Mouse (Mus musculus): ENCODE data around the gene Lztr1. TPM values are rescaled to one million over a fixed set of nuclear protein-coding genes. Genes with fewer than 3 reads are reported as not detected.
"Not testable (repeated sequence)": the region's sequence is repeated elsewhere in the genome, so short reads cannot be mapped to it uniquely, and the experiment has no call there.

Lztr1 gene
- polyA plus RNA-seq, 1 experiment from 2014 or later, result 49.2 TPM

DNA sequence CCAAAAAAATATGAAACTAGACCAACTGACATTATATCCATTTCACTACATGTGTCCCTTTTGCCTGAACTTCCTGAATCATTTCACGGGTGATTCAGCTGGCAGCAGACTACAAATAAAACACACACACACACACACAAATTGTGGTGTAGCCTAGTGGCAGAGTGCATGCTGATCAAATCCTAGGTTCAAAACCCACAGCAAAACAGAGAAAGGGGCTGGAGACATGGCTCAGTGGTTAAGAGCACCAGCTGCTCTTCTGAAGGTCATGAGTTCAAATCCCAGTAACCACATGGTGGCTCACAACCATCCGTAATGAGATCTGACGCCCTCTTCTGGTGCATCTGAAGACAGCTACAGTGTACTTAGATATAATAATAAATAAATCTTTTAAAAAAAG lies 457 bp upstream of the Lztr1 start:
- 32% methylated on average over 3 of the region's 3 CpGs for WGBS
- Histone ChIP-seq H3K36me3 (peaks cover 20% of the 10 kb centered on the region), H3K4me2 (peak overlapping the region; percentile 71), H3K4me1 (replicated peaks) (peaks cover 14% of the 10 kb centered on the region), H3K27me3 (replicated peaks) (peaks cover 16% of the 10 kb centered on the region; the same call in 1 of the 2 replicates), H3K27ac (ENCODE audit: poor library complexity, severe bottlenecking) (peak overlapping the region; percentile 85), H3K4me3 (peak overlapping the region; percentile 79), H3K9ac (peak overlapping the region; percentile 81)
- not testable (repeated sequence) for H3K9me3 ChIP-seq (replicated peaks); ATAC-seq (ENCODE audit: insufficient number of reproducible peaks, low FRiP score)

DNA sequence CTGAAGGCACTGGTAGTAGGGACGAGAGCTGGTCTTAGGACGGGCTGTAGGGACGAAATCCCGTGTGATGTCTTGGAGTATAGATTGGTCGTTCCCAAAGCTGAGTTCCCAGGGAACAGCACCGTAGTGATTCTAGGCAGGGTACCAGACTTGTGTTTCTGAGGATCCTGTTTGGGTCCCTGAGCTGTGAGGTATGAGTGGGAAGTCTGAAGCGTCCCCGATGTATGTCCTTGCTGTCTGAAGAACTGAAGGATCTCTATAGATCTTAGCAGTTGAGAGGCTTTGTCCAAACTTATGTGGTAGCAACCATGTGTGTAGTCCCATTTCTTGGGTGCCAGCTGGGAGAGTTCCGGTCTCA lies 731 bp downstream of the Lztr1 start:
- Histone ChIP-seq H3K4me1 (replicated peaks) (peaks cover 14% of the 10 kb centered on the region), H3K9ac (peak overlapping the region; percentile 81), H3K9me3 (replicated peaks) (no peaks in the 10 kb centered on the region), H3K36me3 (peaks cover 32% of the 10 kb centered on the region), H3K27me3 (replicated peaks) (peaks cover 6% of the 10 kb centered on the region; the same call in 1 of the 2 replicates), H3K4me2 (peak overlapping the region; percentile 71), H3K27ac (ENCODE audit: poor library complexity, severe bottlenecking) (peak overlapping the region; percentile 85), H3K4me3 (peak overlapping the region; percentile 79)
- peak; percentile 42 for ATAC-seq (ENCODE audit: insufficient number of reproducible peaks, low FRiP score)
- 13% methylated on average over 9 of the region's 9 CpGs for WGBS

DNA sequence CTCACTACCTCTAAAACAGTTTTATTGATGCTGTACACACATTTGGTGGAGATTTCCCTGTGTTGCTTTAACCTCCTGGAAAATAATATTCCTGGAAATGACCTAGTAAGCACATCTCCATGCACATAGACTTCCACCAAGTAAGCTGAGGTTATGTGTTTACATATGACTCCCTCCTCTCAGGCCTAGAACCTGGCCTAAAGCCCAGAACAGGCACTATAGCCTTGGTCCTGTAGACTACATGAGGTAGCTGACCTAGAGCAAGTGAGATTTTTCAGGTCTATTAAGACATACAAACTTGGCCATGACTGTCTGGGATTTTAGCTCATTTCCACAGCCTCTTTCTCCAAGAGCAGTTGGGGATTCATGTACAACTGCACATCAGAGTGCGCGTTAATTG lies 1.7 kb downstream of the Lztr1 start:
- Histone ChIP-seq H3K4me1 (replicated peaks) (peaks cover 14% of the 10 kb centered on the region), H3K27me3 (replicated peaks) (peaks cover 6% of the 10 kb centered on the region; the same call in 1 of the 2 replicates), H3K9ac (0 out of 2 replicates have a peak overlapping the region, but pooled peaks have one; percentile 81), H3K36me3 (peaks cover 37% of the 10 kb centered on the region), H3K9me3 (replicated peaks) (no peaks in the 10 kb centered on the region), H3K4me3 (no peak overlapping the region), H3K27ac (ENCODE audit: poor library complexity, severe bottlenecking) (no peak overlapping the region), H3K4me2 (peak overlapping the region; percentile 71; the same call in 1 of the 2 replicates)
- WGBS, result 96% methylated on average over 2 of the region's 2 CpGs
- ATAC-seq (ENCODE audit: insufficient number of reproducible peaks, low FRiP score), result no peak

DNA sequence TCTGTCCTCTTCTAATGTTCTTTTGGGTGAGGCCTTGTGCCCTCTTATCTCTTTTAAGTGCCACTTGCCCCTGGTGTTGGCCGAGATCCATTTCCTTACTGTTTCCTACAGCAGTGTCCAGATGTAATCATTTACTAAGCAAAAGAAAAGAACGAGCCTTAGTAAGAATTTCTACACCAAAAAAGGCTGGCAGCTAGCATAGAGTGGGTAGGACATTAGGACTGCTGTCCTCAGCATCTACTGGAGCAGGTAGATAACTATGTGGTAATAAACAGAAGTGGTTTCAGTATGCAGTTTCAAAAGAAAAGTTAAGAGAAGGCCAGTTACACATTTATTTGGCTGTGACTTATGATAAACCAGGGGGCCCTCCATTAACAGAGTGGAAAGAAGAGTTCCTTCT lies 2.2 kb downstream of the Lztr1 start:
- ATAC-seq (ENCODE audit: insufficient number of reproducible peaks, low FRiP score), result no peak
- no peak overlapping the region for H3K4me3 ChIP-seq

DNA sequence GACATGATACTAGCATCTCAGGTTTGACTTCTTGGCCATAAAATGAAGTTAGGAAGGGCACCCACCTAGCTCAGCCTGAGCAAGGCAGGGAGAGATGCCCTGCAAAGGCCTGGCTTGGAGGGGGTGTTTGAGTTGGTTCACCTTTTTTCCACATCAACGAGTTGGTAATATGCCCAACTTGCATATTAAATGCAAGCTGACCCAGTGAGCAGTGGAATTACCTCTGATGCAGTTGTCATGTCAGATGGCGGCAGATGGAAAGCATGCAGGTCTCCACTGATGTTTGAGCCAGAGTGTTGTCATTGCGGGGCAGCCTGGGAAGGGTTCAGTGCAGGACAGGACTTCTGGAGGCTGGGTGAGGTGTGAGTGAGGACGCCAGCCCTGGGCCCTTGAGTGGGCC lies 2.9 kb downstream of the Lztr1 start:
- Histone ChIP-seq H3K9ac (no peak overlapping the region), H3K4me3 (no peak overlapping the region), H3K4me2 (no peak overlapping the region), H3K27ac (ENCODE audit: poor library complexity, severe bottlenecking) (no peak overlapping the region), H3K4me1 (replicated peaks) (peaks cover 14% of the 10 kb centered on the region), H3K36me3 (peaks cover 50% of the 10 kb centered on the region), H3K27me3 (replicated peaks) (no peaks in the 10 kb centered on the region), H3K9me3 (replicated peaks) (no peaks in the 10 kb centered on the region)
- ATAC-seq (ENCODE audit: insufficient number of reproducible peaks, low FRiP score), result no peak
- WGBS, result 92% methylated on average over 4 of the region's 4 CpGs

More for the DNA sequence above, 2.2 kb downstream of the Lztr1 start:
- no peak overlapping the region for H3K9ac ChIP-seq
- H3K27ac ChIP-seq (ENCODE audit: poor library complexity, severe bottlenecking), result no peak overlapping the region
- no peak overlapping the region for H3K4me2 ChIP-seq
- H3K9me3 ChIP-seq (replicated peaks), result no peaks in the 10 kb centered on the region
- peaks cover 42% of the 10 kb centered on the region for H3K36me3 ChIP-seq
- WGBS, result 54% methylated on average over 2 of the region's 2 CpGs
- 0 out of 2 replicates have a peak, but pooled peaks cover 2% of the 10 kb centered on the region for H3K27me3 ChIP-seq (replicated peaks)
- H3K4me1 ChIP-seq (replicated peaks), result peaks cover 14% of the 10 kb centered on the region

DNA sequence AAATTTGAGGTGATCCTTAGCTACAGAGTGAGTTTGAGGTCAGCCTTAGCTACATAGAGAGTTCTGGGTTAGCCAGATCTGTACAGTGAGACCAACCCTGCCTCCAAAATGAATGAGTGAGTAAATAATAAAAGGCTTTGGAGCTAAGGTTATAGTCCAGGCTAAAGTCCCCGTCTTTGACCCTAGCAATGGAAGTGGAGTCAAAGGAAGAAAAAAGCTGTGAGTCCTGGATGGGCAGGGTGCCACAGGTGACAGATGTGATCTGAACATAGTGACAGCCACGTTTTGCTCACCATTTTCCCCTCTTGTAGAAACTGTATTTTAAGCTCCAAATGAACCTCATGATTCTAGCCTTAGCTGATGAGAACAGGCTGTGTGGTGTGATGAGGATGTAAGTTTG lies 10.4 kb downstream of the Lztr1 start:
- WGBS, result 86% methylated on average over 2 of the region's 2 CpGs
- no peak overlapping the region for H3K27ac ChIP-seq (ENCODE audit: poor library complexity, severe bottlenecking)
- H3K36me3 ChIP-seq, result peaks cover 92% of the 10 kb centered on the region

DNA sequence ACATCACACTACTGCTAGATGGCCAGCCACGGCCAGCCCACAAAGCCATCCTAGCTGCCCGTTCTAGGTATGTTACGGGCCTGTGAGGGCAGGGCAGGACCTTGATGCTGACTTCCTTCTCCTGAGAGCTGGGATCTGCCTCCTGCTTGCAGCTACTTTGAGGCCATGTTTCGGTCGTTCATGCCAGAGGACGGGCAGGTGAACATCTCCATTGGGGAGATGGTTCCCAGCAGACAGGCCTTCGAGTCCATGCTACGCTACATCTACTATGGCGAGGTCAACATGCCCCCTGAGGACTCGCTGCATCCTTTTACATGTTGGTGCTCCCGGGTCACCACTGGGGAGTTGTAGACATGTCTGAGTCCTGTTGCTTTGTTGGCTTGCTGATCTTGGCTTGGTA lies 15.7 kb downstream of the Lztr1 start:
- H3K9me3 ChIP-seq (replicated peaks), result no peaks in the 10 kb centered on the region
- peaks cover 95% of the 10 kb centered on the region for H3K36me3 ChIP-seq
- no peaks in the 10 kb centered on the region for H3K4me1 ChIP-seq (replicated peaks)
- no peak for ATAC-seq (ENCODE audit: insufficient number of reproducible peaks, low FRiP score)
- H3K4me2 ChIP-seq, result no peak overlapping the region
- no peak overlapping the region for H3K9ac ChIP-seq
- H3K4me3 ChIP-seq, result no peak overlapping the region
- H3K27ac ChIP-seq (ENCODE audit: poor library complexity, severe bottlenecking), result no peak overlapping the region
- WGBS, result 93% methylated on average over 11 of the region's 11 CpGs
- no peaks in the 10 kb centered on the region for H3K27me3 ChIP-seq (replicated peaks)

More for the DNA sequence above, 10.4 kb downstream of the Lztr1 start:
- no peak overlapping the region for H3K9ac ChIP-seq
- no peaks in the 10 kb centered on the region for H3K27me3 ChIP-seq (replicated peaks)
- no peak for ATAC-seq (ENCODE audit: insufficient number of reproducible peaks, low FRiP score)
- no peaks in the 10 kb centered on the region for H3K4me1 ChIP-seq (replicated peaks)
- no peak overlapping the region for H3K4me2 ChIP-seq
- no peak overlapping the region for H3K4me3 ChIP-seq
- H3K9me3 ChIP-seq (replicated peaks), result no peaks in the 10 kb centered on the region

DNA sequence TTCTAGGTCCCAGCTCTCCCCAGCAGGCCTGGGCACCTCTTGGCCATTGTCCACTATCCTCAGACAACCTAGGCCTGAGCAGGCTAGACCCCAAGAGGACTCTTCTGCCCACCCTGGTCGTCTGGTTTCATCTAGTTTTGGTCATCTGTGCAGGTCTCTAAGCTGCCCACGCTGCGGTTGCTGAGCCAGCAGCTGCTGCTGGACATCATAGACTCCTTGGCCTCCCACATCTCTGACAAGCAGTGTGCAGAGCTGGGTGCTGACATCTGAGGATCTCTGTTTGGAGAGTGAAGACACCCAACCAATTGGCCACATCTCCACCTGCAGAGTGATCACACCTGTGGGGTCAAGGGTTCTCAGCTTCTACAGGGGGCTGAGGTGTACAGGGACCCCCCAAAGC lies 17.0 kb downstream of the Lztr1 start:
- H3K27ac ChIP-seq (ENCODE audit: poor library complexity, severe bottlenecking), result no peak overlapping the region
- peaks cover 10% of the 10 kb centered on the region for H3K4me1 ChIP-seq (replicated peaks)
- H3K4me2 ChIP-seq, result no peak overlapping the region
- 81% methylated on average over 3 of the region's 3 CpGs for WGBS
- no peak overlapping the region for H3K4me3 ChIP-seq
- H3K9me3 ChIP-seq (replicated peaks), result no peaks in the 10 kb centered on the region
- no peaks in the 10 kb centered on the region for H3K27me3 ChIP-seq (replicated peaks)
- no peak for ATAC-seq (ENCODE audit: insufficient number of reproducible peaks, low FRiP score)
- H3K36me3 ChIP-seq, result peaks cover 81% of the 10 kb centered on the region
- H3K9ac ChIP-seq, result no peak overlapping the region

DNA sequence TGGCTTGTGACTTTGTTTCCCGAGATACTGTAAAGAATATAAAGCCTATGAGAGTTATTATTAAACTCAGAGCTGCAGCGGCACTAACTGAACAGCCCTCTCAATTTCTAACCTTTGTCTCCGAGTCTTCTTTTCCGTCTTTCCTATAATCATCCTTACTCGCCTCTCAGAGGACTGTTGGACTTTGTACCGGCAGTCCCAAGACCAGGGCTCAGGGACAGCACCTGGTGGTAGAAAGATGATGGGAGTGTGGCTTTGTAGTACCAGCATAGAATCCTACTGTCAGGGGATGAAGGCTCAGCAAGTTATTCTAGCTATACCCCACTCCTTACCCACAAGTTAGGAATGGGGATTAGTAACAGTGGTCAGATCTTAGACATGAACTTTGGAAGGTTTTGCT lies 17.7 kb downstream of the Lztr1 start:
- Histone ChIP-seq H3K27ac (ENCODE audit: poor library complexity, severe bottlenecking) (no peak overlapping the region), H3K9ac (no peak overlapping the region), H3K4me3 (no peak overlapping the region), H3K4me2 (no peak overlapping the region), H3K27me3 (replicated peaks) (no peaks in the 10 kb centered on the region), H3K36me3 (peaks cover 74% of the 10 kb centered on the region), H3K9me3 (replicated peaks) (no peaks in the 10 kb centered on the region), H3K4me1 (replicated peaks) (peaks cover 10% of the 10 kb centered on the region)
- WGBS, result 91% methylated on average over 6 of the region's 6 CpGs
- no peak for ATAC-seq (ENCODE audit: insufficient number of reproducible peaks, low FRiP score)

DNA sequence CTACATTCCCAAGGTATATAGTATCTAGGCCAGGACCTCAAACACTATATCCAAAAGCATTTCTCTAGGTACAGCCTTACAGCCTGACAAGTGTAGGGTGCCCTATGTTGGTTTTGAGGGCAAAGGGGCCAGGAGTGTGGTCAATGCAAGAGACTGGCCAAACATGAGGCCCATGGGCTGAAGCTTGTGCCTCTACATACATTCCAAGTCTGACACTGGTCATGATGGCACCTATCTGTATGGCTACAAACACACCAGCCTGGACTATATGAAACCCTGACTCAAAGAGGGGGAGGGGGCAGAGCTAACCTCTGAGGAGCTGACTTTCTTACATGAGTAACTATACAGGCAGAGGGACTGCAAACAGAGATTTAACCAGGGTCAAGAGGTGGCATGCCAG lies 19.1 kb downstream of the Lztr1 start:
- H3K27ac ChIP-seq (ENCODE audit: poor library complexity, severe bottlenecking), result no peak overlapping the region
- peaks cover 16% of the 10 kb centered on the region for H3K4me1 ChIP-seq (replicated peaks)
- H3K36me3 ChIP-seq, result peaks cover 60% of the 10 kb centered on the region
- H3K4me2 ChIP-seq, result no peak overlapping the region
- H3K9me3 ChIP-seq (replicated peaks), result no peaks in the 10 kb centered on the region
- H3K27me3 ChIP-seq (replicated peaks), result no peaks in the 10 kb centered on the region
- no peak overlapping the region for H3K9ac ChIP-seq
- no peak overlapping the region for H3K4me3 ChIP-seq
- ATAC-seq (ENCODE audit: insufficient number of reproducible peaks, low FRiP score), result no peak

DNA sequence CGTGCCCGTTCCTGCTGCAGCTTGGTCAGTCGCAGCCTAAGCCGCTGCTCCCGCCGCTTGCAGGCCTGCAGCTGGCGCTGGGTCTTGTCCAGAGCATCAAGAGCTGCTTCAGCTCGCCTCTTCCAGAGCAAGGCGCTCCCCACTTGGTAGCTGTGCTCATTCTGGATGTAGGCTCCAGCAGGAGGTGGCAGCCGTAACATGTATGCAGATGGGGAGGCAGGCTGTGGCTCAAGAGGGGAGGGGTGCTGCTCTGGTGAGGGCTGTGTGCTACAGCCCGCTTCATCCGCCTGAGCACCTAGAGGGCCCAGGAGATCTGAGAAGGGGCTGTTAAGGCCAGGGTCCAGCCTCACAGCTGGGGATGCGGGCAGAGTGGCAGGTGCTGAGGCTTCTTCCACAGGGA lies 19.8 kb downstream of the Lztr1 start:
- ATAC-seq (ENCODE audit: insufficient number of reproducible peaks, low FRiP score), result no peak
- Histone ChIP-seq H3K9me3 (replicated peaks) (no peaks in the 10 kb centered on the region), H3K4me1 (replicated peaks) (peaks cover 16% of the 10 kb centered on the region), H3K27me3 (replicated peaks) (no peaks in the 10 kb centered on the region), H3K27ac (ENCODE audit: poor library complexity, severe bottlenecking) (no peak overlapping the region), H3K36me3 (peaks cover 53% of the 10 kb centered on the region), H3K4me2 (no peak overlapping the region), H3K9ac (no peak overlapping the region), H3K4me3 (no peak overlapping the region)
- WGBS, result 88% methylated on average over 13 of the region's 13 CpGs

DNA sequence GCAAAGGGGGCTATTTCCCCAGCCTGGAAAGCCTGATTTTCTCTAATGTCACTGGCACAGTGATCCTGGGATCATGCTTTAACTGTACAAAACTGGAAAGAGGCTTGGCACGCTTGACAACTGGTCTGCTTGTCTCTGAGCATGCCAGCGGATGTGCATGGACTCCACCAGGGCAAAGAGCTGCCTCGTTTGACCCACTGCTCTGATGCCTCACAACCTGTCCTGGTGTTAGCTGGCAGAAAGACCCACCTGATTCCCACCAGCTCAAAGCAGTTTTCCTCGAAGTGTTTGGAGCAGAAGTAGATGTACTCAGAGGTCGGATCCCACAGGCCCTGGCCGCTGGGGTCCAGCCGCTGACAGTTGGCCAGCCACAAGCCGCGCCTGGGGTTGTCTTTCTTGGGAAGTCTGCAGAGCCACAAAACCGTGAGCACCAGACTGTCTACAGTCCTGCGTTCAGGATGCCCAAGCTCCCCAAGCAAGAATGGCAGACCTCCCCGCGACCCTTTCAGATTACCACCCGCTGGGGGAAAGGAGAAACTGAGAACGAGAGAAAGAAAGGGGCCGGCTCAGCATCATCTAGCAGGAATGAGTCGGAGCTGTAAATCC lies 21.6 kb downstream of the Lztr1 start:
- H3K27me3 ChIP-seq (replicated peaks), result no peaks in the 10 kb centered on the region
- ATAC-seq (ENCODE audit: insufficient number of reproducible peaks, low FRiP score), result no peak
- no peaks in the 10 kb centered on the region for H3K9me3 ChIP-seq (replicated peaks)
- peak overlapping the region; percentile 90 for H3K4me2 ChIP-seq
- 16% methylated on average over 17 of the region's 17 CpGs for WGBS
- H3K4me3 ChIP-seq, result peak overlapping the region; percentile 70
- H3K4me1 ChIP-seq (replicated peaks), result peaks cover 16% of the 10 kb centered on the region
- H3K36me3 ChIP-seq, result peaks cover 38% of the 10 kb centered on the region
- H3K9ac ChIP-seq, result peak overlapping the region; percentile 85
- peak overlapping the region; percentile 92 for H3K27ac ChIP-seq (ENCODE audit: poor library complexity, severe bottlenecking)

Data from heart, embryonic 12.5 days (tissue).